18 mouse cellular contexts compared by ENCODE assay signal in genomic region chr14:56697836-56698235, GRCm38 (mm10).
"Had no signal": no experiment of that assay in that cellular context is flagged by ENCODE, and none has a peak within 500 bp of the region (broad histone marks: within the 10 kb centered on the region; RNA-seq: fewer than 3 reads in every experiment).

No protein-coding gene starts in this region.

- H3K9me3 ChIP-seq: lung, embryonic 15.5 days; megakaryocyte, embryonic 14.5 days; midbrain, embryonic 13.5 days; midbrain, embryonic 15.5 days; neural tube, embryonic 13.5 days; stomach, embryonic 15.5 days had no signal

- ATAC-seq: liver, postnatal 0 days; lung, postnatal 0 days; midbrain, embryonic 13.5 days; midbrain, embryonic 15.5 days had no signal

- H3K4me2 ChIP-seq: lung, embryonic 15.5 days; midbrain, embryonic 11.5 days; midbrain, embryonic 13.5 days; midbrain, embryonic 15.5 days; neural tube, embryonic 13.5 days; stomach, embryonic 15.5 days had no signal

- H3K27me3 ChIP-seq: lung, embryonic 15.5 days; megakaryocyte, embryonic 14.5 days; midbrain, embryonic 13.5 days; midbrain, embryonic 15.5 days; neural tube, embryonic 13.5 days; stomach, embryonic 15.5 days had no signal

- H3K27ac ChIP-seq: lung, embryonic 15.5 days; macrophage; midbrain, embryonic 13.5 days; midbrain, embryonic 15.5 days; neural tube, embryonic 13.5 days; stomach, embryonic 15.5 days; stomach, postnatal 0 days had no signal

- H3K4me3 ChIP-seq: lung, embryonic 15.5 days; megakaryocyte, embryonic 14.5 days; midbrain, embryonic 13.5 days; midbrain, embryonic 15.5 days; neural tube, embryonic 13.5 days; stomach, embryonic 15.5 days had no signal

- DNase-seq: liver, postnatal 0 days; lung, adult 2 months; lung, postnatal 14 days; lung, postnatal 36 days; right cerebral cortex, postnatal 14 days; thymus, adult 18-20 months; thymus, postnatal 25 days; thymus, postnatal 4 days had no signal

- H3K9ac ChIP-seq: liver, postnatal 0 days; lung, embryonic 15.5 days; midbrain, embryonic 13.5 days; midbrain, embryonic 15.5 days; neural tube, embryonic 13.5 days; stomach, embryonic 15.5 days had no signal

- H3K4me1 ChIP-seq: lung, embryonic 15.5 days; midbrain, embryonic 13.5 days; midbrain, embryonic 15.5 days; neural tube, embryonic 13.5 days; stomach, embryonic 15.5 days had no signal
